Mouse (Mus musculus): ENCODE measurements around the gene Cbfa2t3.

- no peak for TF ChIP-seq CTCF (IDR thresholded peaks at IDR 0.05; ENCODE audit: low read depth)
- no peak for TF ChIP-seq EP300 (IDR thresholded peaks at IDR 0.05; ENCODE audit: low read depth)
Measured at GRCm38 (mm10) chr8:122728630-122729029, 29.7 kb upstream of the Cbfa2t3 start.

Measured in liver, embryonic 14.5 days (tissue).